Mouse (Mus musculus) liver, postnatal 0 days (tissue): ENCODE results near the gene Abcc9.

Experiments
- CTCF ChIP-seq: sonication (generic); IDR thresholded peaks from 2 replicates; pipeline ENCODE4 v1.5.1; 2016; ENCODE audit warnings: antibody characterized with exemption, low read depth
- EP300 ChIP-seq: IDR thresholded peaks from 2 replicates; pipeline ENCODE4 v1.6.1; 2016; ENCODE audit warnings: antibody characterized with exemption, low read depth, mild to moderate bottlenecking

DNA sequence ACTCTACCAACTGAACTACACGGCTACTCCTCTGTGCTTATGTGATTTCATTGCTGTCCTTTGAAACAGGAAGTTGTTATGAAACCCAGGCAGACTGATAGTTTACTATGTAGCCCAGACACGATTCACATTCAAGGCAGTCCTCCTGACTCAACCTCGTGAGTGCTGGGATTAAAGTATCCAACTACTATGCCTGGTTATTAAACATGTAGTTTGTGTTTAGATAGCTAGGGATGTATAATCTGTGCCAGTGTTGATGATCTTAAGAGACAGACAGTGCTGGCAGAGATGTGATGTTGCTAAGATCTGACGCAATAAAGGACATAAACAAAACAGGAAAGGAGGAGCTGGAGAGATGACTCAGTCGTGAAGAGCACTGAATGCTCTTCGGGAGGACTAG is 129.2 kb downstream of the Abcc9 start:
- TF ChIP-seq CTCF (no peak), EP300 (no peak)
